Mouse (Mus musculus) C2C12 (cell line): ENCODE results near the gene Tmem231. TPM values are rescaled to one million over a fixed set of nuclear protein-coding genes. Genes with fewer than 3 reads are reported as not detected.

Source experiments
- H3K27me3 ChIP-seq: one replicate; pipeline ENCODE4 v1.6.1; 2011; ENCODE audit not compliant: control insufficient read depth, insufficient read depth, insufficient read length
- H3K36me3 ChIP-seq: one replicate; pipeline ENCODE4 v1.6.1; 2011; ENCODE audit not compliant: control insufficient read depth, insufficient read depth
- H3K4me3 ChIP-seq: one replicate; pipeline ENCODE4 v1.5.1; 2011; ENCODE audit warnings: mild to moderate bottlenecking, control low read depth; ENCODE audit not compliant: poor library complexity, insufficient read depth, severe bottlenecking
- H3K79me2 ChIP-seq: one replicate; pipeline ENCODE4 v1.6.1; 2011; ENCODE audit not compliant: control insufficient read depth, insufficient read depth
- H3K79me3 ChIP-seq: one replicate; pipeline ENCODE4 v1.6.1; 2011; ENCODE audit warnings: low read depth, control low read depth
- H3ac ChIP-seq: one replicate; pipeline ENCODE3; 2011; ENCODE audit warnings: low read depth; ENCODE audit not compliant: control insufficient read depth, insufficient read length
- CEBPB ChIP-seq: IDR thresholded peaks from one replicate; pipeline ENCODE4 v1.6.1; 2011; ENCODE audit warnings: low read depth, mild to moderate bottlenecking, control low read depth, moderate library complexity
- CTCF ChIP-seq: IDR thresholded peaks from one replicate; pipeline ENCODE4 v1.5.1; 2011; ENCODE audit not compliant: control insufficient read depth, insufficient read depth, insufficient read length
- FOSL1 ChIP-seq: IDR thresholded peaks from one replicate; pipeline ENCODE4 v1.8.0; 2011; ENCODE audit warnings: mild to moderate bottlenecking, low read length; ENCODE audit not compliant: poor library complexity, insufficient read depth, severe bottlenecking
- MAX ChIP-seq: IDR thresholded peaks from one replicate; pipeline ENCODE4 v1.6.1; 2011; ENCODE audit warnings: mild to moderate bottlenecking, control low read depth
- MYOD1 ChIP-seq: IDR thresholded peaks from one replicate; pipeline ENCODE4 v1.6.1; 2011; ENCODE audit warnings: low read depth; ENCODE audit not compliant: control insufficient read depth, insufficient read length
- MYOG ChIP-seq: IDR thresholded peaks from one replicate; pipeline ENCODE4 v1.6.1; 2011; ENCODE audit not compliant: control insufficient read depth, insufficient read length; ENCODE audit errors: extremely low read depth
- USF1 ChIP-seq: IDR thresholded peaks from one replicate; pipeline ENCODE4 v1.6.1; 2011; ENCODE audit warnings: low read depth, mild to moderate bottlenecking, control low read depth, moderate library complexity
- polyA plus RNA-seq: library from polyadenylated mRNA; unstranded; fragments of >200 nt; fragmentation: generic; extraction: Trizol; gene quantifications from one replicate; pipeline ENCODE4 v1.2.1, GENCODE M21; 2012; ENCODE audit warnings: missing spikeins

The Tmem231 gene
- polyA plus RNA-seq, 1 experiment, result 2.2 TPM

DNA sequence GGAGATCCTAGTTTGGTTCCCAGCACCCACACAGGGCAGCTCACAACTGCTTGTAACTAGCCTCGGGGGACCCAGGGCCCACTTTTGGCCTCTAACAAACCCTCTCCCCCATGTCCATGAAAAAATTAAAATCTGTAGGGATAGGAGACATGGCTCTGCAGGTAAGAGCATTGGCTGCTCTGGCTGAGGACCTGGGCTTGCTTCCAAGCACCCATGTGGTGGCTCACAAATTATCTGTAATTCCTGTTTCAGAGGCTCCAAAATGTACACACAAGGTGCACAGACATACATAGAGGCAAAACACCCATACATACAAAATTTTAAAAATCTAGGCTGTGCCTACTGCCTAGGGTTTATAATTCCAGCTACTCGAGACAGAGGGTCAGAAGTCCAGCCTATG is 23.6 kb upstream of the Tmem231 start:
- Histone ChIP-seq H3K79me2 (no peaks in the 10 kb centered on the region), H3K36me3 (peaks cover 30% of the 10 kb centered on the region), H3K4me3 (no peak overlapping the region), H3K79me3 (no peaks in the 10 kb centered on the region), H3K27me3 (no peaks in the 10 kb centered on the region), H3ac (no peak overlapping the region)
- TF ChIP-seq CEBPB (no peak), USF1 (no peak), MYOG (no peak), CTCF (no peak), FOSL1 (no peak), MAX (no peak)

DNA sequence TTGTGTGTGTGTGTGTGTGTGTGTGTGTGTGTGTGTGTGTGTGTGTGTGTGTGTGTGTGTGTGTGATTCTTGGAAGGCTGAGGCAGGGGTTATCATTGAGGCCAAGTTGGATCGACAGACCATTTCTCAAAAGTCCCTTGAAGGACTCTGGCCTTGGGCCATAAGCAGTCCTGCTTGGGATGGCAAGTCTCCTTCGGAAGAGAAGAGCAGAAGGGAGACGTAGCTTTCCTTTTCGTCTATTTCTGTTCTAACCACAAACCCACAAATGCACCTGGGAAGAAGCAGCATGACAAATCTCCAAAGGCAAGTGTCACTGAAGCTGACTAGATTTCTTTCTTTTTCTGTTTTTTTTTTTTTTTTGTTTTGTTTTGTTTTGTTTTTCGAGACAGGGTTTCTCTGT is 22.2 kb upstream of the Tmem231 start:
- H3K36me3 ChIP-seq, result peaks cover 30% of the 10 kb centered on the region
- no peaks in the 10 kb centered on the region for H3K27me3 ChIP-seq
- H3ac ChIP-seq, result no peak overlapping the region
- no peaks in the 10 kb centered on the region for H3K79me2 ChIP-seq
- no peaks in the 10 kb centered on the region for H3K79me3 ChIP-seq
- no peak for TF ChIP-seq CEBPB
- TF ChIP-seq CTCF, result no peak
- no peak for TF ChIP-seq MYOG
- TF ChIP-seq FOSL1, result no peak
- TF ChIP-seq USF1, result no peak
- no peak for TF ChIP-seq MYOD1
- TF ChIP-seq MAX, result no peak
- no peak overlapping the region for H3K4me3 ChIP-seq

DNA sequence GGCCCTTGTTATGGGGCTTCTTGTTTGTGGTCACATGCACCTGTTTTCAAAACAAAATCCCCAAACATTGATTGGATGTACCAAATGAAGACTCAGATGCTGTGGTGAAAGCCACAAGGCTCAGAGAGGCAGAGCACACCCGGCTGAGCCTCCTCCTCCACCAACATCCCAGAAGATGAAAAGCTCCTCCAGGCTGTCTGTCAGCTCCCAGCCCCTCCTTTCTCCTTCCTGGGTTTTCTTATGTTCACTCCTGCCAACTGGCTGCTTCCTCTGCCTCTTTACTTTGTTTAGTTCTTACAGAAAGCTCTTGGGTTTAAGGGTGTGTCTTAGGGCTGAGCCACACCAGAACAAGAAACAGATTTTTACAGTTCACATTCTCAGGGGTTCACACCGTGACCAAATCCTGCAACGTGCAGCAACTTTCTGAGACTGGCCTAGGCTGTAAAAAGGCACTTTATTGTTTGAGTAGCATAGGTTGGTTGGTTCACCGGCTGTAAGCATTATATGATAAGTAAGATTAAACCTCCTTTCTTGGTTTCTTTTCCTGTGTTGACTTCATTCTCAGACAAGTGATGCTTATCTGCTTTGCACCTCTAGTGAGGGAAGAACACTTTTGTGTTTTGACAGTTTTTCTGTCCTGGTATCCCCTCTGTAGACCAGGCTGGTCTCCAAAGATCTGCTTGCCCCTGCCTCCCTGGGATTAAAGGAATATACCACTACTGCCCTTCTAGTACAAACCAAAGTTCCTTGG is 21.3 kb upstream of the Tmem231 start:
- Histone ChIP-seq H3K79me3 (no peaks in the 10 kb centered on the region), H3ac (no peak overlapping the region), H3K79me2 (no peaks in the 10 kb centered on the region), H3K27me3 (no peaks in the 10 kb centered on the region), H3K36me3 (peaks cover 30% of the 10 kb centered on the region), H3K4me3 (no peak overlapping the region)
- TF ChIP-seq FOSL1 (no peak), MAX (no peak), CEBPB (no peak), CTCF (no peak), MYOG (no peak), USF1 (no peak), MYOD1 (no peak)

DNA sequence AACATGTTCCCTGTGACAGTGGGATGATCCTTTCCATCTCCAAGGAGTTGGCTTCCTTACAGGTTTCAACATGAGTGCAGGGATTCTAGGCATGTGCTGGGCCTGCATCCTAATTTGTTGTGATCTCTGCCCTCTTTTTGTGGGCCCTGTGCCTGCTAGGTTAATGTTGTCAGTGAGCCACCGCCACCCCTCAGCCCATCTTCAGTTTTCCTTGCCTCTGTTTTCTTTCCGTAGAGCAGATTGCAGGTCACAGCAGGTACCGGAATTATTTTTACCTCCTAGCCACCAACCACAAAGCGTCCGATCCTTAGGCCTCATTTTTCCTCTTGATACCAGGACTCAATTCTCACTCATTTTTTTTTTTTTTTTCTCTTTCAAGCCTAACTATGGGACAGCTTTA is 18.3 kb upstream of the Tmem231 start:
- no peaks in the 10 kb centered on the region for H3K79me2 ChIP-seq

DNA sequence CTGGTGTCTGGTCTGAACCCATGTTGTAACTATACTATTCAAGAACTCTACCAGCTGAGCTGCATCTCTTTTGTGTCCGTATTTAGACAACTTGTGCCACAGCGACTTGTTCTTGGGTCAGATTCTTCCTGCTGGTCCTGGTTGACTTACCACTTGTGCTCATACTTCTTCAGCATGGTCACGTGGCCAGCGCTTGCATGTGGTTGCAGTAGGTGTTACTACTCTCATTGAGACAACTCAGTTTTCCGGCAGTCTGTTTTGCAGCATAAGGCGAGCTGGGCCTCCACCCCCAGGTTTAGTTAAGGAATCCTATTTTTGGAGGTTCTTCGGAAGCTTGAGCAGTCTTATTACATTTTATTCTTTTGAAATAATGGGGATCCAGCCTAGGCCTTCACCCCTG is 17.6 kb upstream of the Tmem231 start:
- TF ChIP-seq MYOD1 (no peak), FOSL1 (no peak), USF1 (no peak), MAX (no peak), CTCF (no peak), CEBPB (no peak), MYOG (no peak)
- Histone ChIP-seq H3K79me2 (no peaks in the 10 kb centered on the region), H3K79me3 (no peaks in the 10 kb centered on the region), H3K27me3 (no peaks in the 10 kb centered on the region), H3K36me3 (peaks cover 41% of the 10 kb centered on the region), H3ac (no peak overlapping the region), H3K4me3 (no peak overlapping the region)

More for the DNA sequence above, 18.3 kb upstream of the Tmem231 start:
- Histone ChIP-seq H3ac (no peak overlapping the region), H3K27me3 (no peaks in the 10 kb centered on the region), H3K4me3 (no peak overlapping the region), H3K79me3 (no peaks in the 10 kb centered on the region), H3K36me3 (peaks cover 44% of the 10 kb centered on the region)
- TF ChIP-seq FOSL1, result no peak
- TF ChIP-seq CTCF, result no peak
- no peak for TF ChIP-seq CEBPB
- TF ChIP-seq MYOG, result no peak
- no peak for TF ChIP-seq MYOD1
- TF ChIP-seq MAX, result no peak
- TF ChIP-seq USF1, result no peak

DNA sequence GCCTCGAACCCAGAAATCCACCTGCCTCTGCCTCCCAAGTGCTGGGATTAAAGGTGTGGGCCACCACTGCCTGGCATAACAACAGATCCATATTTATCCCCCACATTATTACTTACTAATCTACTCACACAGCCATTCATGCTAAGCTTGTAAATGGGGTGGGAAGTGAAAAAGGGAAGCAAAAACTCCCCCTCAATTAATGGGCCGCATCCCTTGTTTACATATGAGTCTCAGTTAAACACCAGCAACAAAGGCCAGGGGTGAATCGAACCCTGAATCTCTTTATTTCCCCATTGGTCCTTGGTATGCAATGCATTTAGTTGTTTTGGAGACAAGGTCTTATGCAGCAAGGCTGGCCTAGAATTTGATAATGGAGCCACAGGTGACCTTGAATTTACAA is 17.2 kb upstream of the Tmem231 start:
- Histone ChIP-seq H3K4me3 (no peak overlapping the region), H3K36me3 (peaks cover 39% of the 10 kb centered on the region), H3K27me3 (no peaks in the 10 kb centered on the region), H3K79me2 (no peaks in the 10 kb centered on the region), H3ac (no peak overlapping the region), H3K79me3 (no peaks in the 10 kb centered on the region)
- no peak for TF ChIP-seq CEBPB
- no peak for TF ChIP-seq CTCF
- TF ChIP-seq USF1, result no peak
- no peak for TF ChIP-seq FOSL1
- no peak for TF ChIP-seq MAX
- TF ChIP-seq MYOD1, result no peak
